Mouse (Mus musculus) G1E (cell line): Measurements from ENCODE around the gene Nprl2.

Experiments
- CTCF ChIP-seq: IDR thresholded peaks from 2 replicates; pipeline ENCODE4 v1.5.1; 2012; ENCODE audit warnings: low read depth, low read length, inconsistent platforms, mixed read lengths
- TAL1 ChIP-seq: conservative IDR thresholded peaks from 2 replicates; pipeline ENCODE4 v1.6.1; 2012; ENCODE audit warnings: low read depth, low read length, inconsistent platforms, mixed read lengths

DNA sequence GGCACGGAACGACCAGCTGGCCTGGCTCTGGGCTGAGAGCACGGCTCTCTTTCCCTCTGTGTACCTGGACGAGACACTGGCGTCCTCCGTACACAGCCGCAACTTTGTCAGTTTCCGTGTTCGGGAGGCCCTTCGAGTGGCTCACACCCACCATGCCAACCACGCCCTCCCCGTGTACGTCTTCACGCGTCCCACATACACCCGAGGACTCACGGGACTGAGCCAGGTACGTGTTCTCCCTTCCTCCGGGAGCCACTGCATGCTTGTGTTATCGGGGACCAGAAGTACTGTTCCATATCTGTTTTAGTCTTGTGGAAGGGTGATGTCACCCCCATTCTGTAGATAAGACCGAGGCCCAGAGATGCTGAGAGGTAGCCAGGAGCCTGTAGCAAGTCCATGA is 28.8 kb downstream of the Nprl2 start:
- TF ChIP-seq CTCF (no peak), TAL1 (peak; percentile 47)
